Mouse (Mus musculus): Measurements from ENCODE around the gene Kirrel3.
A peak's percentile ranks its signal among the peaks of the same experiment; 100 is the strongest.

The Kirrel3 gene

DNA sequence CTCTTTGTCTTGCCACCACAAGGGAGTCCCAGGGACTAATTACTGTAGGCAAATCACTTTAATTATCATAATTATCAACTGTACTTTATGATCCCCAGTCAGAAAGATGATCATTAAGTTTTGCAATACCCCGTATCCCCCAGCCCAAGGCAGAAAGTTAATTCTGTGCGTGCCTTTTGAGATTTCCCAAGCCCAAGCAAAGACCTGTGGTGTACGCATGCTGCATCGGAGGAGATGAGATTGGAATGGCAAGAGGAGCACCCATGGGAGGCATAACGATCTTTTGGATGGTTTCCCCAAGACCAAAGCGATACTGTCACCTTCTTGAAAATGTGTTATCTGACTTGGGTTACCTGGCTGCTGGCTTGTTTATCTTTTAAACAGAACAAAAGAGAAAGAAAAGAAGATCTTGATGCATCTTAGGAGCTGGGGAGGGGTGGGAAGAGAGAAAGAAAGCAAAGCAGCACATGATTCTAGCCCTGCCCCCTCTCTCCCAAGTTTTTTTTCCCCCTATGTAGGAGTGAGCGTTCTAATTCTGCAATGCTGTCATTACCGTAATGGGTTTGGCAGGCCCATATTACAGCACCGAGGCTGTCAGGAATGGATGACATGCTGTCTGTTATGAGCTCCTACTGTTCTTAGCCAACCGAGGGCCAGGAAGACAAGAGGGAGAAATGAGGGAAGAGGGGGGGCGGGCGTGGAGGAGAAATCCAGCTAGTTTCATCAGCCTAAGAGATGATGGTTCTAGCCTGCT is 218.0 kb downstream of the Kirrel3 start:
- DNase-seq = no peak

DNA sequence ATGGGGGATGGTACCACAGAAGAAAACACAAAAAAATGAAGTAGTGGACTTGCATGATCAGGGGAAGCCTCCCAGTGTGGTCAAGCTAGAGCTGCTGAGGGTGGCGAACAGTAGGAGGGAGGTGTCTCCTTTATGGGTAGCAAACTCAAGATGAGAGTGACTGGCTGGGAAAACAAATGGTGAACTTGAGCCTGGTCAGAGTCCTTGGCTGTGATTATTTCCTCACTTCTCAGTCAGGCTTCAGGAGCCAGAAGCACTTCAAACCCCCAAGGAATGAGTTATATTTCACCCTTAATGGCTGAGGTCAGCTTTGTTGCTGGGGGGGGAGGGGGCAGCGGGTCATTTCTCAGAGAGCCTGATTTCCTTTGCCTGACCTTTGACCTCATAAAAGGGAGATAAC is 218.7 kb downstream of the Kirrel3 start:
- DNase-seq = no peak

DNA sequence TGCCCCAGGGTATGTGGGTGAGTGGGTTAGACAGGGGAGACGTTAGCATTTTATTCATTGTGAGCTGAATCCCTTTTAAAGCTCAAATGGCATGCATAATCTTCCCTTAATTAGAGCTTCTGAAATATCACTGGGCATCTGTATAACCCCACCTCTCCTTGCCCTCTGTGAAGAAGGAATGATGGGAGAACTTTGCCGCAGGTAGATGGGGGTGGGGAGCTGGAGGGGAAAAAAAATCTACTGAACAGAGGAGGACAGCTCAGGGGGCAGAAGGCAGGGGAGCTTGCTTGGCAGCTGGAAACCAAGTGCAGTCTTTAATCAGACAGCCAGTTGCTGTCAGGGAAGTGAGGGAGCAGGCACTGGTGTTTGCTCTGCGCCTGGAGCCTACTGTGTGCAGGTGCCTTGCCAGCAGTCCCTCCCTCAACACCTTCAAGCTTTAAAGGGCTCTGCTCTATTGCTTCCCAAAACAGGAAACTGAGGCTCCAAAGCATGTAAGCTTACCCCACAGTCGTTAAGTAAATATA is 220.7 kb downstream of the Kirrel3 start:
- no peak for DNase-seq

DNA sequence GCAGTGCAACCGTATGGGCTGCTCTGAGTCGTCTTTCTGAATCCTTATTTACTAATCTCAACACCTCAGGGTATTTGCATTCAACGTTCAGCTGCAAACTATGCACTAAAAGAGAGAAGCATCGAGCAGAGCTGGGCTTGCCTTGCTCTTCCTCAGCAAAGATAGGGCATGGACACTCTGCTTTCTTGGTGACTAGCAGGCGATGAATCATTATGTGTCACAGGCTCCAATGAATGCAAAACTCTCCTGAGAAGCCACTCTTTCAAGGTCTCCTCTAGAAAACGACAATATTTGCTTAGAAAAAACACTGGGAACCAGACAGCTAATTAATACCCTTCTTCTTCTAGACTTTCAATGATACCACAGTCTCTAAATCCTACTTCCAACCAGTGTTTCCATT is 223.0 kb downstream of the Kirrel3 start:
- DNase-seq = no peak

DNA sequence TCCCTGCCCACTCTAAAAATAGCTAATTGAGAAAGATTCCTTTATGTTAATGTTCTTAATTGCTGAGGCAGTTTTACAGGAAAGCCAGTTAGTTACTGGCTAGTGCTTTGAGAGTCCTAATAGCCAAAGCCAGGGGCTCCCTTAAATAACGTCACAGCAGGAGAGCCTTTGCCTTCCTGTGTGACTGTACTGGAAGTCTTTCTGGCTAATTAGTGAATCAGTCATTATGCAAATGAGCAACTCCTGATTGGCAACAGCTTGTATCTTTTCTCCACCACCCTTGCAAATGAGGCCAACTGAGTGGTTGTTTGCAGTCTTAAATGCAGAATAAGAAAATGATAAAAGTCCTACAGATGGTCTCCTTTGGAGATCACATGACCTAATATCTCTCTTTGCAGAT is 226.3 kb downstream of the Kirrel3 start:
- DNase-seq = no peak

DNA sequence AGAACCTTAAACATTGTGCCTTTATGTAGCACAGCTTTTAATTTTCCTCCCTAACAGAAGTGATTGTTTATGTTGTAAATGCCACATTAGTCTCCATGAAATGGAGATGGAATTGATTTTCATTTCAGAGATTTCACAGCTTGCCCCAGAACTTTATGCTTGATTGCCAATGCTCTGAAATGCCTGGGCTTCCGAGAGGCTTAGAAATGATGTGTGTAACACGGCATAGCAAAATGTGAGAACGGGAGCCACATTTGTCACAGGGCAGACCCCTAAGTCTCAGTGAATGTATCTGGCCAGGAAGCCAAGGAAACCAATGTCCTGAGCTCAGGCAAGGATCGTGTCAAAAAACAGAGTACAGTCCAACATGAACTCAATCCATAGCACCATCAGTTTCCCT is 227.3 kb downstream of the Kirrel3 start:
- DNase-seq = no peak

DNA sequence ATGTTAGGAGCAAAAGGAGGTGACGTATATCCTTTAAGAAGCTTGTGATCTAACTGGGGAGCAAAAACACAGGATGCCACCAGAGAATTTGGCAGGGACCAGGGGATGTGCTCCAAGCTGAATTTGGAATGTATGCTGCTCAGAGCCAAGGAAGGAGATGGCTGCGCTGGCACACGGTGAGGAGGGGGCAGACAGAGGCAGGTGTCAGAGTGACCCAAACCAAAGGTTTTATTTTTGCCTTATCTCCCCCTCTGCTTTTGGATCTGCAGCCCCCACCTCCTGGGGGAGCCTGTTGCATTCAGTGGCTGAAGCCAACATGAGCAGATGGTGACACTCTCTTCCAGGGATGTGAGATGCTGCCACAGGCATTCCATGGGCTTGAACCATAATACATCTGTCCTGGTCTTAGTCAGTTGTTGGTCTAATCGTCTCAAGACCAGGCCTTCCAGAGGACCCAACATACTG is 227.8 kb downstream of the Kirrel3 start:
- DNase-seq = no peak

DNA sequence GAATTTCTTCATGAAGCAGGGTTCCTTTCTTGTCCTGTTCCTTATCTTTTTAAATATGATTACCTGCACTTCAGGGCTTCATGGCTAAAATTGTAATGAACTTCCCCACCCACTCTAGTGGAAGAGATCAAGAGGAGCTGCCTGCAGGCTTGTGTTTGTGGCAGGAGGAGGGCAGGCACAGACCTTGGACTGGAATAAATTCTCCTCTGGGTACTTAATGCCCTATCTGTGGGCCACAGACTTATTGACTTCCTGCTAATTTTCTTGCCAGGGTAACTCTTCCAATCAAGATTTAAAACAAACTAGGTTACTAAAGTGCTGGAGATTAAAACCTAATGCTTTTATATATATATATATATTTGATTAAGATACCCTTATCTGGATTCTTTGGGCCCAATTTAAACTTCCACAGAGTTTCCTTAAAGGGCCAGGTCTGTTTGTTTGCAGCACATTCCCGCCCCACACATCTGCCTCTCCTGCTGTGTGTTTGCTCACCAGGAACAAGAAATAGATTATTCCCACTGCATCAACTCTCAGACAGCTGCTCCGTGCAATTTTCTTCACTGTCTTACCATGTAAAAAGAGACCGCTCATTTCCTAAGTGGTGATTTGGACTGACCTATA is 229.4 kb downstream of the Kirrel3 start:
- DNase-seq = no peak

DNA sequence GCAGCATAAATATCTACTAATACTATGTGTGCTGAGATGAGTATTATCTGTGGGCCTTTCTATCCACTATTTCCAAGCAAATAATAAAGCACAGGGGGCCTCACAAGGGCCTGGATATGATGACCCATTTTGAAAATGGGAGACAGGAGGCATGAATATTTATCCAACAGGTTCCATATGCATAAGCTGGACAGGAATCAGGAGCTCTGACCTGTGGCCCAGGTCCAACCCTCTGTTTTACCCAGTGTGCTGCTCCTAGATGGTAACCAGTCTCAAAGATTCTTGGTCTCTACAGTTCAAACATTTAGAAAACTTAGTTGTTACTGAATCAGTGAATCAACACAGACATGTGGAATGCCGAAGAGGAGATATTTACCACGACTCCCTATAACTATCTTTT is 230.8 kb downstream of the Kirrel3 start:
- no peak for DNase-seq

DNA sequence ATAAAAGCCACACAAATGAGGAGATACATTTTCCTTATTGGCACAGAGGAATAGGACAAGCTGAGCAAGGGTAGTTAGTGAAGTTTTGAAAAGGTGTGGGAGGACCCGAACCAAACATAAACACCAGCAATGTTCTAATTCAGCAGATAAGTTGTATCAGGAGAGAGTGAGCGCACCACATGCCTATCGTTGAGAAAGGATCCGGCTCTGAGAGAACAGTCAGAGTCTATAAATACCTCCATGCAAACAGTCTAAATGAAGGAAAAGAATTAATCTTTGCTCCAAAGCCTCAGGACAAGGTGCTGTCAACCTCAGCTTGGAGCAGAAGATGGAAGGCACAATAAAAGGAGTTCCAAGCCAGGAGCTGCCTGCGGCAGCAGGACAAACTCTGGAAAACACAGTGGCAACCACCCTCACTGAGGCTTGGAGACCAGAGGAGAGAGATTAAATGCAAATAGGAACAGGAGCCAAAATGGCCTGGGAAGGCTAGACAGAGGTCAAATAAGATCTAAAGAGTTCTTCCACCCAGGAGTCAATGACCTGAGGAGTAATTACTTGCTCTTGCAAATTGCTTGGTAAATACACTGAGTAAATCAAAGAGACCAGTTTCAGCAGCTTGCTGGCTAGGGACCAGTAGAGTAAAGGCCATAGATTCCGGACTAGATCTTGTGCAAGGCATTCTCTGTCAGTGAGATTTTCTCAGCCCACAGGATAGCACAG is 235.9 kb downstream of the Kirrel3 start:
- peak; percentile 9 for DNase-seq

DNA sequence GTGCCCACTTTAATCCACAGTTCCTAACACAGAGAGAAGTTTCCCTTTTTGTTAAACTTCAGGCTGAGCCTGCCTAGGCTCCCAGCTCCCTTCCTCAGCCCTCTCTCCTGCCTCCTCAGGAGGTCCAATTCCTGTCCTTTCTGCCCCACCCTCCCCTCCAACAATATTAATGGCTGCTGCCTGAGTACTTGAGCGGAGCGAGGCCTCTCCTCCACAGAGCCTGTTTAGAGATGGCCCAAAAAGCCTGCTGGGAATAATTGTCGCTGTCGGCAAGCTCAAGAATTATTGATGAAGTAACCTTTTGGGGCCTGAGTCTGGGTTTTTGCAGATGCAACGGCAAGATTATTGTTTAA is 236.5 kb downstream of the Kirrel3 start:
- DNase-seq = no peak

DNA sequence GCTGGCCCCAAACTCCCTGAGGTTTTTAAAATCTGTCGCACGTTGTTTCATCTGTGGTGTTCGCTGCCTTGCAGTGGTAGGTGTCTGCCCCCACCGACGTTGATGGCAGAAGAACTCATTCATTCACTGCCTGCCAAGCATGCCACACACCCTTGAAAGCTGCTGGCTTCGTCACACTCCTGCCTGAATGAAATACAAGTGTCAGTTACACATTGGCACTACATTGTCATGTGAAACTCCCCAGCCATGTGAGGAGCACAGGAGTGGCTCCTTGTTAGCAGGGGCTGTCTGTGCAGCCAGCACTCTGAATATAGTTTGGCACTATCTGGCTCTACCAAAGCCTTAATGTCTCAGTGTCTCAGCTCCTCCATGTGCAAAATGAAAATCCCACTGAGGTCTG is 246.8 kb downstream of the Kirrel3 start:
- no peak for DNase-seq

DNA sequence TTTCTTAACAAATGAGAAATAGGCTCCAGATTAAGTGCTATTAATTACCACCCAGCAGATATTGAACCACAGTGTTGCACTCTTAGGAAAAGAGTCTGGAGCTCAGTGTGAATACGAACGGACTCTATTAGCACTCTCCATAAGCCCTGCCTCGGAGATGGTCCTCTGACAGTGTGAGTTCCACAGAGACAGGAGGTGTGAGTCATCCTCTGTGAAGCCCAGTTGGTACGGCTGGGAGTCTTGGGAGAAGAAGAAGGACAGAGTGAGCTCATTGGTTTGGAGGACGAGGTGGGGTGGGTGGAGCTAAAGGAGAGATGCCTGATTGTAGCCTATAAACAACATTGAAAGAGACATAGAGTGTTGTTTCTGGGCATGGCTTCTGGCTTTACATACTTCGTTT is 247.9 kb downstream of the Kirrel3 start:
- no peak for DNase-seq

DNA sequence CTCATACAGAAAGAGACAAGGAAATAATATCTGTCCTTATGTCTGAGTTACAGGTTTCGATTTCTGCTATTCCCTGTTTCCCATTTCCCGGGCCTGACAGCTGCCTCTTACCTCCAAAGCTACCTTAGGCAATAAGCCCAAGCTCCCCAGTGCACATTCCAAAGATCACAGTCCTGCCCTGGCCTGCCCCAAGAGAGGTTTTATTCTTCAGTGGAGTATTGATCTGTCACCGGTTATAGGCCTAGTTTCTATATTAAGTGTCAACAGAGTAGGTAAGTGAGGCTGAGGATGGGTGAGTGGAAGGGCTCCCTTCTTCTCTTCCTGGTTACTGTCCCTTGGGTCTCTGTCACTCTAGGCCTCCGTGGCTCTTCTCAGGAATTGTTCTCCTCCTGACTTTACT is 249.3 kb downstream of the Kirrel3 start:
- DNase-seq = no peak

DNA sequence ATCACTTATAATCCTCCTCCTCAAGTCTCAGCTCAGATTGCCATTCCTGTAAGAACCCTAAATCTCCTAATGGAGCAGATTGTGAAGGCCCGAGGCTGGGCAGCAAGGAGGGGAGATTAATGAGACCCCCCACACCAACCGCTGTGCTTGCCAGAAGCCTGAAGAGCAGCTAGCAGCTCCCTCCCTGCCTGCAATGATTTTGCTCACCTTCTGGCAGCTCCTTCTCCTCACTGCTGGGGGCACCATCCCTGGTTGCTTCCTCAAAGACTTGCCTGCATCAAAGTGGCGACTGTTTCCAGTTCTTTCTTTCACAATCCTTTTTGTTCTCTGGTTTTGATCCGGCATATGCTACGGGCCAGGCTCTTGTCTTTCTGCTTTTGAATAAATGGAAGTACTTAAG is 253.7 kb downstream of the Kirrel3 start:
- no peak for DNase-seq

DNA sequence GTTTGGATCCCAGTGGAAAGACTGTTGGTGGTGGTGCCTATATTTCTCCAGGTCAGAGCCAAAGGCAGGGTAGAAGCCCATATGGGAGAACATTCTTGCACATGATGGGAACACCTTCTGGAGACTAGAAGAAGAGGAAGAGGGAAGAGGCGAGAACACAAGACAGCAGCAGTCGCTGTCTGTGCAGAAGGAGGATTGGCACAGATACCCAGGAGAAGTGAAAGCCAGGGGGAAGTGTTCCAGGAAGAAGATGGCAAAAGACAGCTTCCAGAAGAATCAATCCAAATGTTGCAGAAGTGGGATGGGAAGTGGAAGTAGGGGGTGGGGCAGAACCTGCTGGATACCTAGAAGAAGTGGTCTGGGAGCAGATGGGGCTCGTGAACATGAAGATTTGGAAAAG is 255.1 kb downstream of the Kirrel3 start:
- DNase-seq = no peak

DNA sequence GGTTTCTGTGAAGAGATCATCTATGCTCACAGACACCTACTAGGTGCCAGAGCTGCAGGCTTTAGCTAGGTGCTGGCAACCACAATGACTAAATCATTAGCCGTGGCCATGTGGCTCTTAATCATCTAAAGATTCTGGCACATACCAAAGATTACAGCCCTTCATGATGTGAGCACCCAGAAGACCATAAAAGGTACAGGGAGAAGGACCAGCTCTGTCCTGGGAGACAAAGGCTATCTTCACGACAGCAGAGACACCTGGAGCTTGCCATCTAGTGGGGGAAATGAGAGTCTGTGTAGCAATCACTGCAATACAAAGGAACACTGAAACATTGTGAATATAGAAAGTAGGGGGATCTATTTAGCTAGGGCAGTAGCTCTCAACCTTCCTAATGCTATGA is 262.3 kb downstream of the Kirrel3 start:
- DNase-seq = no peak

DNA sequence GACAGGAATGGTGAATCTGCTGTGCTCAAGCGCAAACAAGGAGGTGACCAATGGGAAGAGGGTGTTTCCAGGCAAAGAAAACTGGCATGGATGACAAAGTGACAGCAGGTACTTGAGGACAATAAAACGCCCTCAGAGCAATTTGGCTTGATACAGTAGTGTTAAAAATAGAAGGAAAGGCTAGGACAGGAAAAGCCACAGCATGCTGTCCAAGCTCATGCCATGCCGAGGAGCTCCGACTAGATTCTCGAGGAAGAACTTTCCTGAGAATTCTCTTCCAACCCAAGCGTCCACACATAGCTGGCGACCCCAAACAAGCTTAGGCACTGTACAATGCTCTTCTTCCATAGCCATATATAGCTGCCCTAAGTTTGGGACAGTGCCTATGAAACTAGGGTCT is 263.5 kb downstream of the Kirrel3 start:
- no peak for DNase-seq

DNA sequence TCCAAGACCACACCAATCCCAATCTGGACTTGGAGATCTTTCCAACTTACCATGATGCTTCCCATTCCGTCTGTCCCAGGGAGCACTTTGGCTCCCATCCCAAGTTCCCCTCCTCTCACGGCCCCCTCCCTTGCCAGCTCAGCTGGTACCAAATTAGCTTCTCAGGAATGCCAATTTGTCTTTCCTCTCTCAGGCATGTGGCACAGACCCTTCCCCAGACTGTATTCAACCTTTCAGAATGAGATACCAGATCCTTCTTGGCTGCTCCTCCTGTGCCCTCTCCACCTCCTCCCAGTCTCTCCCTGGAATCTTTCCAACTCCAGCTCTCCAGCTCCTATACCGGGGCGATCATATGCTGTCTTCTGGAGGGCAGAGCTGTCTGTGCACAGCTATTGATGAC is 264.2 kb downstream of the Kirrel3 start:
- no peak for DNase-seq

DNA sequence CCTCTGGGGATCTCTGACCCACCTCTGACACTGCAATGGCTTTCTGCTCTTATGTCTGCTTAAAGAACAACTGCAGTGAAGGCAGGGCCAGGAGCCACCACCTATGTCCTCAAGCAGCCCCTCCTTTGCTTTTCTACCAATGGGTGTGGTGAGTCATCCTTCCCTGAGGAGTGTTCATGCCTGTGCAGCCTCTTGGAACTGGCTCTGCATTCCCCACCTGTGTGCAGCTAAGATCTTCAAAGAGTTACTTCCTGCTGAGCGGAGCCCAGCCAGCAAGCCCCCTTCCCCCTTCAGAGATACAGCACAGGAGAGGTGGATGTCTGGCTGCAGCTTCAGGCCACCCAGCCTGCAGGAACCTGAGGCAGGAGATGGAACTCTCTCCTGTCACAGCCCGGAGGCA is 265.2 kb downstream of the Kirrel3 start:
- no peak for DNase-seq

DNA sequence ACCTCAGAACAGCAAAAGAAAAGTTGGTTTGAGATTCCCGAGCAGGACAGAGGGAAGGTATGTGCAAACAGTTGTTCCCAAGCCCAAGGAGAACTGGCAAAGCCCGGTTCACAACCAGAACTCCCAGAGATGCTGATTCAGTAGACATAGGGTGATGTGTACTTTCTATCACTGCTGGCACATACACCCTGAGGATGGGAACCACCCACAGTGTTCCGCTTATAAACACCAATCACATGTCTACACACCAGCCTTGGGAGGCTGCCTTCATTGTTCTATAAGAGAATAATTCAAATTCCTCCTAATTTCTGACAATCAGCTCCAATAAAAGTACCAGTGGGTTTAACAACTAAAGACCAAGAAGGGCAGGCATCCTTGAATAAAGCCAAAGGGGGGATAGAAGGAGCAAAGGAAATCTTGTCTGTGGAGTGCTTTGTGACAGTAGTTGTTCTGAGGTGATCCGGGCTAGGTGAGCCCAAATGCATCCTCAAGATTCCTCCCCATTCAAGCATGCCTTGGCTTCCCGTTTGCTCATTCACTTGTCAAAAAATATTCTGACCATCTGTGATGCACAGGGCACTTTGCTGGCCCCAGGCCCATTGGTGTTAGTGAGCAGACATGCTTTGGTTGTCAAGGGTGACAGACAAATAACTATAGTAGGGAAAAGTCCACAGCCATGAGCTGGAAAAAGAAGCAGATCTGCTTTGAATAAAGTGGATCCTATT is 266.5 kb downstream of the Kirrel3 start:
- no peak for DNase-seq

DNA sequence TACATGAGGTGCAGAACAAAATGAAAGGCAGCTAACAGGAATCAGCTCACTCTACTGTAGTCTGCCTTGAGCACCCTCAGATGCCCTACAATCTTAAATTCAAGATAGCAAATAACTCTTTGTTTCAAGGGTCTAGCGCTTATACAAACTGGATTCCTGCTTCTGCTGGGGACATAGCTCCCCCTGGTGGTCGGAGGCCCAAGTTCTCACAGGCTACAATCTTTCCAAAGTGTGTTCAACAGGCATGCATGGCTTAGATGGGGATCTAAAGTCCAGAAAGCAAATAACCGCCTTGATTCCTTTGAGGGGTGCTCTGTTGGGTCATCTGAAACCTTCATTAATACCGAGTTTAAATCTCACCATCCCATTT is 267.1 kb downstream of the Kirrel3 start:
- DNase-seq = peak; percentile 67

DNA sequence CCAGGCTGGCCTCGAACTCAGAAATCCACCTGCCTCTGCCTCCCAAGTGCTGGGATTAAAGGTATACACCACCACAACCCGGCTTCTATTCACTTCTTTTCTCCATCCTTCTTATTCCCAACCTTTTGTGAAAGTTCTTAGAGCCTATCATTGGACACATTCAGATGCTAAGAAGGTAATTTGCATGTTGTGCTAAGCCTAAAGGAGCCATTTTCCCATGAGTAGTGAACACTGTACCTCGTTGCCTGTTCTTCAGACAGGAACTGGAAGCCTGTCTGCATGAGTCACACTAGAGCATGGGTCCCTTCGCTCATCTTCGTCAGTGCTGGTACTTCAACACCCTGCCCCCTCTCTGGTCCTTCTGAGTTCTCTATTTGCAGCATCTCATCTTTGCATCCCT is 268.2 kb downstream of the Kirrel3 start:
- DNase-seq = no peak
